Mouse (Mus musculus): ENCODE results near the gene Gm37419. TPM values are rescaled to one million over a fixed set of nuclear protein-coding genes. Genes with fewer than 3 reads are reported as not detected.
A peak's percentile ranks its signal among the peaks of the same experiment; 100 is the strongest.

Gm37419 gene
- not detected in 2 replicates for polyA plus RNA-seq (2016; fragmentation: Nextera tagmentation; extraction: Ambion mirVana)

- Histone ChIP-seq H3K4me2 (peak within 1 kb of the TSS; percentile 97), H3K27ac (ENCODE audit: poor library complexity, severe bottlenecking) (peak within 1 kb of the TSS; percentile 97), H3K4me3 (peak within 1 kb of the TSS; percentile 92), H3K9me3 (replicated peaks) (no peaks in the 10 kb centered on the region), H3K4me1 (replicated peaks) (peaks cover 35% of the 10 kb centered on the region), H3K27me3 (replicated peaks) (no peaks in the 10 kb centered on the region), H3K36me3 (no peaks in the 10 kb centered on the region), H3K9ac (peak within 1 kb of the TSS; percentile 97)
- peak; percentile 90 for ATAC-seq (ENCODE audit: insufficient number of reproducible peaks, low FRiP score)
- under 1% methylated on average over 68 of the region's 68 CpGs for WGBS
Observed at GRCm38 (mm10) chr16:23988466-23989208, at the start of gene Gm37419, which contains the start of gene Bcl6. Gm37419 (plus strand) TSS chr16:23988482. Bcl6 (minus strand) TSS chr16:23988852.

GRCm38 (mm10) chr16:23944801-23945200 is 43.5 kb upstream of the Gm37419 start:
- ATAC-seq (ENCODE audit: insufficient number of reproducible peaks, low FRiP score), result no peak
- no peak overlapping the region for H3K27ac ChIP-seq (ENCODE audit: poor library complexity, severe bottlenecking)

GRCm38 (mm10) chr16:23947654-23948053 is 40.6 kb upstream of the Gm37419 start:
- no peaks in the 10 kb centered on the region for H3K27me3 ChIP-seq (replicated peaks)
- H3K36me3 ChIP-seq, result no peaks in the 10 kb centered on the region
- H3K4me1 ChIP-seq (replicated peaks), result no peaks in the 10 kb centered on the region
- no peak overlapping the region for H3K9ac ChIP-seq
- no peak overlapping the region for H3K27ac ChIP-seq (ENCODE audit: poor library complexity, severe bottlenecking)
- WGBS, result 82% methylated on average over 6 of the region's 6 CpGs
- no peak overlapping the region for H3K4me2 ChIP-seq
- 0 out of 2 replicates have a peak, but pooled peaks cover 5% of the 10 kb centered on the region for H3K9me3 ChIP-seq (replicated peaks)
- ATAC-seq (ENCODE audit: insufficient number of reproducible peaks, low FRiP score), result no peak
- H3K4me3 ChIP-seq, result no peak overlapping the region

More at GRCm38 (mm10) chr16:23944801-23945200, 43.5 kb upstream of the Gm37419 start:
- Histone ChIP-seq H3K4me2 (no peak overlapping the region), H3K4me1 (replicated peaks) (no peaks in the 10 kb centered on the region), H3K9ac (no peak overlapping the region), H3K4me3 (no peak overlapping the region), H3K27me3 (replicated peaks) (no peaks in the 10 kb centered on the region), H3K36me3 (no peaks in the 10 kb centered on the region), H3K9me3 (replicated peaks) (0 out of 2 replicates have a peak, but pooled peaks cover 5% of the 10 kb centered on the region)
- WGBS, result 40% methylated on average over 3 of the region's 3 CpGs

- Histone ChIP-seq H3K27me3 (replicated peaks) (no peaks in the 10 kb centered on the region), H3K9ac (no peak overlapping the region), H3K4me1 (replicated peaks) (no peaks in the 10 kb centered on the region), H3K27ac (ENCODE audit: poor library complexity, severe bottlenecking) (no peak overlapping the region), H3K36me3 (no peaks in the 10 kb centered on the region), H3K4me2 (no peak overlapping the region), H3K9me3 (replicated peaks) (0 out of 2 replicates have a peak, but pooled peaks cover 5% of the 10 kb centered on the region), H3K4me3 (no peak overlapping the region)
- WGBS, result 70% methylated on average over 4 of the region's 4 CpGs
- ATAC-seq (ENCODE audit: insufficient number of reproducible peaks, low FRiP score), result no peak
Observed at GRCm38 (mm10) chr16:23952101-23952727, 36.1 kb upstream of the Gm37419 start.

- Histone ChIP-seq H3K36me3 (no peaks in the 10 kb centered on the region), H3K4me2 (no peak overlapping the region), H3K4me3 (no peak overlapping the region), H3K27ac (ENCODE audit: poor library complexity, severe bottlenecking) (no peak overlapping the region), H3K27me3 (replicated peaks) (no peaks in the 10 kb centered on the region), H3K9me3 (replicated peaks) (0 out of 2 replicates have a peak, but pooled peaks cover 2% of the 10 kb centered on the region), H3K9ac (no peak overlapping the region), H3K4me1 (replicated peaks) (no peaks in the 10 kb centered on the region)
- WGBS, result 39% methylated on average over 11 of the region's 11 CpGs
- ATAC-seq (ENCODE audit: insufficient number of reproducible peaks, low FRiP score), result no peak
Observed at GRCm38 (mm10) chr16:23953189-23953958, 34.9 kb upstream of the Gm37419 start.

GRCm38 (mm10) chr16:23953959-23954260 is 34.4 kb upstream of the Gm37419 start:
- no peaks in the 10 kb centered on the region for H3K27me3 ChIP-seq (replicated peaks)
- no peaks in the 10 kb centered on the region for H3K9me3 ChIP-seq (replicated peaks)
- H3K4me3 ChIP-seq, result no peak overlapping the region
- no peak overlapping the region for H3K27ac ChIP-seq (ENCODE audit: poor library complexity, severe bottlenecking)
- no peak overlapping the region for H3K4me2 ChIP-seq
- H3K9ac ChIP-seq, result no peak overlapping the region
- H3K36me3 ChIP-seq, result no peaks in the 10 kb centered on the region
- 6% methylated on average over 1 of the region's 1 CpGs for WGBS
- ATAC-seq (ENCODE audit: insufficient number of reproducible peaks, low FRiP score), result no peak
- no peaks in the 10 kb centered on the region for H3K4me1 ChIP-seq (replicated peaks)

GRCm38 (mm10) chr16:23958938-23959337 is 29.3 kb upstream of the Gm37419 start:
- Histone ChIP-seq H3K27ac (ENCODE audit: poor library complexity, severe bottlenecking) (no peak overlapping the region), H3K9me3 (replicated peaks) (no peaks in the 10 kb centered on the region), H3K4me3 (no peak overlapping the region), H3K4me1 (replicated peaks) (0 out of 2 replicates have a peak, but pooled peaks cover 3% of the 10 kb centered on the region), H3K36me3 (no peaks in the 10 kb centered on the region), H3K27me3 (replicated peaks) (no peaks in the 10 kb centered on the region), H3K9ac (no peak overlapping the region), H3K4me2 (no peak overlapping the region)
- ATAC-seq (ENCODE audit: insufficient number of reproducible peaks, low FRiP score), result no peak

GRCm38 (mm10) chr16:23962401-23962800 is 25.9 kb upstream of the Gm37419 start:
- H3K36me3 ChIP-seq, result no peaks in the 10 kb centered on the region
- no peak overlapping the region for H3K27ac ChIP-seq (ENCODE audit: poor library complexity, severe bottlenecking)
- 0 out of 2 replicates have a peak, but pooled peaks cover 2% of the 10 kb centered on the region for H3K9me3 ChIP-seq (replicated peaks)
- WGBS, result 81% methylated on average over 2 of the region's 2 CpGs
- H3K4me3 ChIP-seq, result no peak overlapping the region
- no peaks in the 10 kb centered on the region for H3K27me3 ChIP-seq (replicated peaks)
- no peak overlapping the region for H3K9ac ChIP-seq
- no peak for ATAC-seq (ENCODE audit: insufficient number of reproducible peaks, low FRiP score)
- H3K4me2 ChIP-seq, result no peak overlapping the region
- peaks cover 14% of the 10 kb centered on the region for H3K4me1 ChIP-seq (replicated peaks)

- Histone ChIP-seq H3K9ac (no peak overlapping the region), H3K4me3 (no peak overlapping the region), H3K27me3 (replicated peaks) (no peaks in the 10 kb centered on the region), H3K4me2 (no peak overlapping the region), H3K9me3 (replicated peaks) (0 out of 2 replicates have a peak, but pooled peaks cover 2% of the 10 kb centered on the region), H3K36me3 (0 out of 2 replicates have a peak, but pooled peaks cover 8% of the 10 kb centered on the region), H3K27ac (ENCODE audit: poor library complexity, severe bottlenecking) (no peak overlapping the region), H3K4me1 (replicated peaks) (peaks cover 14% of the 10 kb centered on the region)
- no peak; the same call in 1 of the 2 replicates for ATAC-seq (ENCODE audit: insufficient number of reproducible peaks, low FRiP score)
- 65% methylated on average over 22 of the region's 22 CpGs for WGBS
Observed at GRCm38 (mm10) chr16:23963896-23964668, 24.2 kb upstream of the Gm37419 start.

- Histone ChIP-seq H3K27ac (ENCODE audit: poor library complexity, severe bottlenecking) (0 out of 2 replicates have a peak overlapping the region, but pooled peaks have one; percentile 15), H3K9me3 (replicated peaks) (0 out of 2 replicates have a peak, but pooled peaks cover 2% of the 10 kb centered on the region), H3K4me2 (no peak overlapping the region), H3K27me3 (replicated peaks) (no peaks in the 10 kb centered on the region), H3K4me3 (no peak overlapping the region), H3K4me1 (replicated peaks) (peaks cover 16% of the 10 kb centered on the region), H3K9ac (no peak overlapping the region), H3K36me3 (0 out of 2 replicates have a peak, but pooled peaks cover 8% of the 10 kb centered on the region)
- 78% methylated on average over 14 of the region's 14 CpGs for WGBS
- ATAC-seq (ENCODE audit: insufficient number of reproducible peaks, low FRiP score), result no peak
Observed at GRCm38 (mm10) chr16:23964706-23965367, 23.4 kb upstream of the Gm37419 start.
